Mouse (Mus musculus): Measurements from ENCODE around the gene Aldh1b1. TPM values are rescaled to one million over a fixed set of nuclear protein-coding genes. Genes with fewer than 3 reads are reported as not detected.

The Aldh1b1 gene
- polyA plus RNA-seq, 1 experiment from 2014 or later: 22.7 TPM

DNA sequence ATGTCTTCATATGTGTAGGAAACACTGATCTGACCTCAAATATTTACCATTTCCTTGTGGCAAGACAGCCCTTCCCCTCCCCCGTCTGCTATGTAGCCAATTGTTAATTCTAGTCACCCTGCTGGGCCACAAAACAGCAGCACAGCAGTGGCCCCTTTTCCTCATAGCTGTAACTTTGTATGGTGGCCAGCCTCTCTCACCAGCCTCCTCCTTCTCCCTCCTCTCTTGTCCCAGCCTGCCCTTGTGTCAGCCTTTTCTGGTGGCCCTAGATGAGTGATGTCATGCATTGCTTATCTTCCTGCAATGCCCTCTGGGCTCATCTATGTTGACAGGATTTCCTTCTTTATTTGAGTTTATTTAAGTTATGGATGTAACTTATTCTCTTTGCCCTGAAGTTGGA lies 50.6 kb downstream of the Aldh1b1 start:
- H3K27me3 ChIP-seq (ENCODE audit: control insufficient read depth, insufficient read depth, low read depth, low read length): 0 out of 2 replicates have a peak, but pooled peaks cover 5% of the 10 kb centered on the region
- no peak for ATAC-seq
- 29% methylated on average over 1 of the region's 1 CpGs for WGBS
- H3K36me3 ChIP-seq (ENCODE audit: control insufficient read depth, insufficient read depth, low read length): no peaks in the 10 kb centered on the region
- H3K27ac ChIP-seq (ENCODE audit: low read length): no peak overlapping the region
- no peak overlapping the region for H3K9ac ChIP-seq (ENCODE audit: low read depth, low read length)
- no peaks in the 10 kb centered on the region; the same call in 1 of the 2 replicates for H3K4me1 ChIP-seq (ENCODE audit: control insufficient read depth, insufficient read depth, low read length)
- H3K9me3 ChIP-seq (replicated peaks; ENCODE audit: control insufficient read depth, low read length, poor library complexity, severe bottlenecking): no peaks in the 10 kb centered on the region
- H3K4me3 ChIP-seq (ENCODE audit: low read depth, low read length): no peak overlapping the region
- no peak overlapping the region for H3K4me2 ChIP-seq (ENCODE audit: low read length)

DNA sequence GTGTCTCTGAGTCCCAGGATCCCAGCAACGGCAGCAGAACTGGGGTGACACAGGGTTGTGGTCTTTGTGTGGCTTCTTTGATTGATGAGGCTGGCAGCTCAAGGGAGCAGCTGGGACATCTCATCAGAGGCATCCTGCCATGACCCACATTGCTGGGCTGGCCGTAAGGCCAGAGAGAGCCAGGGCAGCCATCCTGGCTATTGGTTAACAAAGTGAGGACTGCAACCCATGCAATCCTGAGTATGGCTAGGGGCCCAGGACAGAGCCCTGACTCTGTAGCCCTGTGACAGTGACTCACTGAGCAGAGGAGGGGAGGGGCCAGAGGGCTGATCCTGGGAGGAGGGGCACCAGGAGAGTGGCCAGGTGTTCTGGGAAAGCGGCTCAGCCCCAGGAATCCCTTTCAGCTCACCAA lies 52.8 kb downstream of the Aldh1b1 start:
- 38% methylated on average over 3 of the region's 3 CpGs for WGBS
- Histone ChIP-seq H3K4me3 (ENCODE audit: low read depth, low read length) (no peak overlapping the region), H3K9me3 (replicated peaks; ENCODE audit: control insufficient read depth, low read length, poor library complexity, severe bottlenecking) (no peaks in the 10 kb centered on the region), H3K36me3 (ENCODE audit: control insufficient read depth, insufficient read depth, low read length) (no peaks in the 10 kb centered on the region), H3K4me2 (ENCODE audit: low read length) (no peak overlapping the region), H3K4me1 (ENCODE audit: control insufficient read depth, insufficient read depth, low read length) (peaks cover 5% of the 10 kb centered on the region), H3K27me3 (ENCODE audit: control insufficient read depth, insufficient read depth, low read depth, low read length) (0 out of 2 replicates have a peak, but pooled peaks cover 5% of the 10 kb centered on the region), H3K27ac (ENCODE audit: low read length) (no peak overlapping the region), H3K9ac (ENCODE audit: low read depth, low read length) (no peak overlapping the region)
- ATAC-seq: no peak

DNA sequence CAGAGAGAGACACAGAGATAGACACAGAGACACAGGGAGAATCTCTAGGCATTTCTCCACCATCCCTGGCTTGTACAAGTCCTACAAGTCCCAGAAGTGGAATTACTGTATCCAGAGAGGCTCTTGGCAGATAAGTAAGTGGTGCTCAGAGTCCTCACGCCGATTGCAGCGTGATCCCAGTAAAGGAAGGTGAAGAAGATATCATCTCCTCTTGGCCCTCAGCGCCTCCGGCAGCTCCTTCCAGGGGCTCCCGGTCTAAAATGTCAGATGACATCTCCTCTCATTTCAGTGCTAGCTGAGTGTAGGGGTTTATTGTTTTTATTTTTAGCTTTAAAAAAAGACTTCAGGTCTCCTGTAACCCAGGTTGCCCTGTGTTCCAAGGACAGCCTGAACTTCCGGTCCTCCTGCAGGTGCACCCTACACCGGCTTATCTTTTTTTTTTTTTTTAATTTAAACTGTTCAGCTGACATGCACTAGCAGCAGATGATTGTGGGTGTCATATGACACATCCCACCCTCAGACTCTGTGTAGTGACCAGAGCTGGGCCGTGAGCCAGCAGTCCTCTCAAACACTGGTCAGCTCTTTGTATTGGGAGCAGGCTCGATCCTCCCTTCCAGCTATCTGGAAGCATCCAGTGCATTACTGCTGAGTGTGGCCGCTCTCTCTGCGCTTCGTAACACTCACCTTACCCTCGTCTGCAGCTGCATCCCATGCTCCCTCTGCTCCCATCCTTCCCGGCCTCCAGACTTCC lies 54.8 kb downstream of the Aldh1b1 start:
- H3K4me3 ChIP-seq (ENCODE audit: low read depth, low read length): no peak overlapping the region
- H3K36me3 ChIP-seq (ENCODE audit: control insufficient read depth, insufficient read depth, low read length): no peaks in the 10 kb centered on the region

More for the DNA sequence above, 54.8 kb downstream of the Aldh1b1 start:
- 79% methylated on average over 15 of the region's 15 CpGs for WGBS
- H3K4me1 ChIP-seq (ENCODE audit: control insufficient read depth, insufficient read depth, low read length): peaks cover 5% of the 10 kb centered on the region
- H3K4me2 ChIP-seq (ENCODE audit: low read length): no peak overlapping the region
- H3K27ac ChIP-seq (ENCODE audit: low read length): no peak overlapping the region
- H3K9ac ChIP-seq (ENCODE audit: low read depth, low read length): no peak overlapping the region
- no peak for ATAC-seq
- no peaks in the 10 kb centered on the region for H3K9me3 ChIP-seq (replicated peaks; ENCODE audit: control insufficient read depth, low read length, poor library complexity, severe bottlenecking)
- H3K27me3 ChIP-seq (ENCODE audit: control insufficient read depth, insufficient read depth, low read depth, low read length): 0 out of 2 replicates have a peak, but pooled peaks cover 5% of the 10 kb centered on the region

Other genes with a start within 250 kb of the Aldh1b1 start
- gene Igfbpl1, start 27.9 kb downstream of the Aldh1b1 start, polyA plus RNA-seq (2015; fragmentation: Nextera tagmentation; extraction: Ambion mirVana): 33.4 and 39.5 TPM in 2 replicates
- gene Stra6l, start 49.6 kb downstream of the Aldh1b1 start, polyA plus RNA-seq (2015; fragmentation: Nextera tagmentation; extraction: Ambion mirVana): 1.0 and 1.2 TPM in 2 replicates
- gene Ccdc180, start 91.3 kb downstream of the Aldh1b1 start, polyA plus RNA-seq (2015; fragmentation: Nextera tagmentation; extraction: Ambion mirVana): 0.39 and 0.59 TPM in 2 replicates
- 24.9 and 26.1 TPM in 2 replicates for gene Tdrd7, start 166.3 kb downstream of the Aldh1b1 start, polyA plus RNA-seq (2015; fragmentation: Nextera tagmentation; extraction: Ambion mirVana)
- 0.80 and 0.85 TPM in 2 replicates for gene Tmod1, start 239.9 kb downstream of the Aldh1b1 start, polyA plus RNA-seq (2015; fragmentation: Nextera tagmentation; extraction: Ambion mirVana)

Data from midbrain, embryonic 16.5 days (tissue).